Mouse (Mus musculus): ENCODE measurements at regions not wholly inside any gene's neighbourhood (a gene's known extent, or its start where the extent isn't known, plus 50 kb on each side); places are given as distances from the start of the nearest gene placed in this dataset.
A peak's percentile ranks its signal among the peaks of the same experiment; 100 is the strongest.

DNA sequence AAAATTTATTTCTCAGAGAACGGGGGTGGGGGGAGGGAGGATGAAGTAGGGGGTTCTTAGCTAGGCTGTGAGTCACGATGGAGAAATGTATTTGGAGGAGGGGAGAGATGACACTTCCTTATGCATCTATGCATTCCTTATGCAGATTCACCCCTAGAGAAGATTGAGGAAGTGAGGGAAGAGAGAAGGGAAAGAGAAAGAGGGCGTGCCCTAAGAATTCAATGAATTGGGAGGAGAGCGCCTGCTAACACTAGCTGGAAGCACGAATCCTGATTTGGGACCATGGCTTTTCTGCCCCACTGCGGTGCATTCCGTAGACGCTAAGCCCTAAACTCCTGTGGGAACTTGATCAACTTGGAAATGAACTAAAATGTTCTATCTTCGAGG lies 56.1 kb downstream of the Foxi3 start:
- DNase-seq: no peak

DNA sequence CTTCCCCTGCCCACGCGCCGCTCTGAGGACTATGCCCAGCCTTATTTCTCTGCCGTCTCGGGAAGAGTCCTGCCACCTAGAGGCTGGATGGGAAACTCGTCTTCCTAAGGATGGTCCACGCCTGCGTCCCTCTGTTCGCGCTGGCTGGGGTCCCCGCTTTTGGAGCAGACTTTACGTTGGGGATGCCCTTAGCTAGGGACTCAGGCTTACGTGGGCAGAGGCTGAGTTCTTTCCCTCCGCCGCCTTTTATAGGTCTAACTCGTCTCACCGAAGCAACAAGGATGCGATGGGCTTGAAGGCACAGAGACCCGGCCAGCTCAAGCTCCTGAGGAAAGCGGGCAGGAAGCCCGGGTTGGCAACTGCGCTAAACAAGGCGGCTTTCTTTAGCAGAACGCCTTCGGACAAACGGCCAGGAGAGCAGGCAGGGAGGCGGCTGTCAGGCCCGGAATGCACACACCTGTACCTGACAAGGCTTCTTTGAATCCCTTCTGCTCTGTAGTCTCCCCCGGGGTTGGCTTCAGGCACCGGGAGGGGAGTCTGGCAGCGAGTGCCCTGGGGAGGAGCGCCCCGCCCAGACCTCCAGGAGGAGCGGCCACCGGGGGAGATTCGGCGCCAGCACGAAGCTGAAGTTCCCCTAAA lies 56.6 kb downstream of the Foxi3 start:
- DNase-seq: peak; percentile 28

DNA sequence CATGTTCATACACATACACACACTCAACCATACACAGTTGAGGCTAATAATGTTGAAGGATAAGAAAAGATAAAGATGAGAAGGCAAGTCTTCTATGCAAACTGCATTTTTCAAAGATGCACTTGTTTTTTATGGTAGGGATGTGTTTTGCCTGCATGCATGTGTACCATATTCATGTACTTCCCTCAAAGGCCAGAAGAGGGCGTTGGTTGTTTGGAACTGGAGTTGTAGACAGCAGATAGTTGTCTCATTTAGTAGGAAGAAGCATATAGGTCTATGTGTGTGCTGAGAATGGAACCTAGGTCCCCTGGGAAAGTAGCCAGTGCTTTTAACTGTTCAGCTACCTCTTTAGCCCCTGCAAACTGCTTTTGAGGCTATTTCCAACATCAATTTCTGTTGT lies 60.1 kb downstream of the Foxi3 start:
- no peak for DNase-seq

DNA sequence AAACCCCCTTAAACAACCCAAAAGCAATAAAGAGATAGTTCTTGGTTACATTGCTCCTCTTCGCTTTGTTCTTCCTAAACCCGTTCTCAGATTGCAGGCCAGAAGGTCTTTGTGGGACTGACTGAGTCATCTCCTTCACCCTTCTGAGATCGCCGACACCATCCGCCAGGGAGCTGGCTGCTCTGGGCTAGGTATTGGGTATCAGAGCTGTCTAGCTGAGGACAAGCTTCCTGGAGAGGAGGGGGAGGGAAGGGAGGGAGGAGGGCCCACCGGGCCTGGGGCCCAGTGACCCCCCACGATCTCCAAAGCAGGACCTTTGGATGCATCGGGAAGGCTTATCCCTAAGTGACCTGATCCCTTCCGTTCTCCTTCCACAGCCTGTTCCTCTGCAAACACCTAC lies 65.0 kb downstream of the Foxi3 start:
- DNase-seq: no peak

DNA sequence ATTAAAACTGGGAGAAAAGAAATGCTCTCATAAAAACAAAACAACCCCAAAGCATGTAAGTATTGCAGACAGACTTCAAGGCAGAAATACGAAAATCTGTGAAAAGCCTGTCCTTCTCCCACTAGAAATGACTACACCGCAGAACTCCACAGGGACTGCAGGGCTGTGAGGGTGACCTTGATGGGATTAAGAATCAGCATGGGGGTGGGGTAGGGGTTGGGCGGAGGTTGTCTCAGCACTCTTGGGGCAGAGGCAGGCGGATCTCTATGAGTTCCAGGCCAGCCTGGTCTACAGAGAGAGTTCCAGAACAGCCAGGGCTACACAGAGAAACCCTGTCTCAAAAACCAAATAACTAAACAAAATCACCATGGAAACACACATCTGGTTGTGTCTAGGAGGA lies 69.1 kb downstream of the Foxi3 start:
- DNase-seq: no peak

DNA sequence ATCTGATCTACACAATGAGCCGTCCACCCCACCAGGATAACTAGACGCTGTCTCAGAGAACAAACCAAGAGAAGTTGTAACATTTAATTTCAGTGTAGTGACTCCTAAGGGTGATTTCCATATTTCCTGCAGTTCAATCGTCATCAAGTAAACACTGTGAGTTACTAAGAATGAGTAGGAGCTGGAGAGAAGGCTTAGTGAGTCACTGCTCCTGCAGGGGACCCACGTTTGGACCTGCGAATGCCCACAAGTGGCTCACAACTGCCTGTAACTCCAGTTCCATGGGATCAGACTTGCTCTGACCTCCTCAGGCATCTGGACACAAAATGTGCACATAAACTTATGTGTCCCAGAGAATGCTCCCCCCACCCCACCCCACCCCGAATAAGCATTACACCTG lies 73.3 kb downstream of the Foxi3 start:
- DNase-seq: no peak

DNA sequence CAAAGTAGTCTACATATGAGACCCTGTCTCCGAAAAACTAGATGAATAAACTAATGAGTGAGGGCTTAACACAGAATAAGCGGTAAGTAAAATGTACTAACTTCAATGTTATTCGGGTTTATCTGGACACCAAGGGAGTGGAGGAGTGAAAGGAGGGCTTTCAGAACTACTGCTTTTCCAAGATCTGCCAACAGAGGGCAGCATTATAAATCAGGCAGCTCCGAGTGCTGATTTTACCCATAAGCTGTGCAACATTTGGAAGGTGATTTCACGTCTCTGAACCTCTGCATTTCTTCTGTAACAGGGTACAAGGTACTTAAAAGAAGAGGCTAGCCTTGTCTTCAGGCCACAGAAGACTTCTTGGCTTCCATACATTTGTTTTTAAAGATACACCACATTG lies 74.2 kb downstream of the Foxi3 start:
- peak; percentile 15 for DNase-seq

DNA sequence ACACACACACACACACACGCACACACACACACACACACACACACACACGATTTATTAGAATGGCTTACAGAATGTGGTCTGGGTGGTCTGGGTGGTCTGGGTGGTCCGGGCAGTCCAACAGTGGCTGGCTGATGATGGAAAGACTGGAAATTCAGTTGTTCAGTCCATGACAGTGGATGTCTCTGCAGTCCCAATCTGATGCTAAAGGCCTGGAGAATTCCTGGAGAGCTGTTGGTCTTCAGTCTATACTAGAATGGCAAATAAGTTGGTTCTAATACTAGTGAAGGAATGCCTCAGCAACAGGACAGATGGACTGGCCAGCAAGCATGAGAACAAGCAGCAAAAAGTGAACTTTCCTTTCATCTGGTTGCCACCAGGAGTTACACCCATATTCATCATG lies 87.9 kb downstream of the Foxi3 start:
- DNase-seq: no peak

DNA sequence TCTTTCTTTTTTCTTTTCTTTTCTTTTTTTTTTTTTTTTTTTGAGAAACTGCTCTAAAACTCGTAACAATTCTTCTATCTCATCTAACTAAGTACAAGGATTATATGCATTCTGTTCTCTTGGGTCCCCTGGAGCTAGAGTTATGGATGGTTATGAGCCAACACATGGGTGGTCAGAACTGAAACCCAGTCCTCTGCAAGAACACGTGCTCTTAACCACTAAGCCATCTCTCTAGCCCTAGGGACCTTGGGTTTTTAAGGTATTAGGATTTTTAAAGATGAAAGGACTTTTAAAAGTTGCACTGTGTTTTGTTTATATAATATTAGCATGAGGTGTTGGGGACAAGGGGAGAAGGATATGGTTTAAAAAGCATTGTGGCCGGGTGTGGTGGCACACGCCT lies 88.9 kb downstream of the Foxi3 start:
- DNase-seq: no peak

DNA sequence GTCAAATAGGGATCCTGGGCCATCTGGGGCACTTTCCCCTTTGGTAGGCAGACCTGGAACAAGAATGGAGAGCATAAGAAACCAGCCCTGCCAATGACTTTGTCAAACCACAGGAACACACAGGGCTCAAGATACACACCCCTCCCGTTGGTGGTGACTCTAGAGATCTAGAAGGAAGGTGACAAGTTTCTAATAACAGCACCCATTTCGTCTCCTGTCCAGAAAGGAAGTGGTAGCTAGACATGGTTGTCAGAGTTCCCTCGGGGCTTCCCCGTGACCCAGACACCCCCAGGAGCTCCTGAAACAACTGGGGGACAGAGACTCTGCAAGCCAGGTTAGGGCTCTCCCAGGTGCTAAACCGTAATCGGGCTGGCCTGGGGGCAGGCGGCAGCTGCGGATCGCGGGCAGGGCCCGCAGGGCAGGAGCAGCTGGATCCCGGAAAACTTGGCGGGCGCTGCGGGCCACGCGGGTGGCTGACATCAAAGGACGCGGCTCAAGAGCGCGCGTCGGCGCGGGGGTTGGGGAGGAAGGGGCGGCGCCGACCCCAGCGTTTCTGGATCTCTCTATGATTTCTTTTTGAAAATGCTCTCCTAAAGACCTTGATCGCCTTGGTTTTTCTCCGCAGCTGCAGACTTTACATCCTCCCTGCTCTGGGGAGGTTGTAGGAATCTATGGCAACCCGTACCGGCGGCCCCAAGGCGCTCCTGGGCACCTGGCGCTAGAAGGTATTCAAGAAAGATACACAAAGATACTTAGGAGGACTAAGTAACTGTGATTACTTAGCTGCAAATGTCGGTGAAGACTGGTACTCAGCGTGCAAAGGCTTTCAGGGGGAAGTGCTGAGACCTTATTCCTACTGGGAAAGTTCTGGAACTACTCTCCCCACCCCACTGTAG lies 92.1 kb downstream of the Foxi3 start:
- peak; percentile 34 for DNase-seq

DNA sequence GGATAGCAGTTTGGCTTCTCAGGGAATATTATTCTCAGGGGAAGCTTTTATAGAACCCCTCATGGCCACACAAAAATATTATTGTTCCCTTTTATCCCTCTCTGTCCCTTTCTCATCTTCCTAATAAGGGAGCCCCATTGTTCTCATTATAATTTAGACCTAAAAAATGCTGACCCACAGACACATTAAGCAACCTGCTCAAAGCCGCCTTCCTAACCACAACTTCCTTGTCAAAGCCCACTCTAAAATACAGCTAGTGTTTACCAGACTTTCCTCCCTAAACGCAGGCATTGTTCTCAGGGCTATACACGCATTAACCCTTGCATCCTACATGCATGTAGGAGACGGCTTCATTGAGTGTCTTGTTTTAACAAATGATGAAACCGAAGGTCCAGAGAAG lies 93.9 kb downstream of the Foxi3 start:
- no peak for DNase-seq

DNA sequence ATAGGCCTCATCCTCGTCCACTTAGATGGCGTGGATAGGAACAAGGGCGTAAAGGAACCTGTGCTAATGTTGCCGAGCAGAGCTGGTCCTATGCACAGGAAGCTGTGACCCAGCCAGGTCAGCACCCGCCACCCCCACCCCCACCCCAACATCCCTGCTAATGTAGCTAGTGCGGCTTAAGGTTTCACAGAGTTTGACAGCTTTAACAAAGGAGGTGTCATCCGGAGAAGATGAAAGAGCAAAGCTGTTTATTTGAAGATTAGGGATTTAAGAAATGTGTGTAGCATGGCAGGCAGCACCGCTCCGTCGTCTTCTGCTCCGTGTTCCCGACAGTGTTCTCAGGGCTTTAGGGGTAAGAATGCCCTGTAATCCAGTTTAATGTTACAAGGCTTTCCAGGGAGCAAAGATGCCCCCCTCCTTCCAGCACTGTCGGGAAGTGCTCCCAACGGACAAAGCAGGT lies 93.5 kb downstream of the Thnsl2 start:
- no peak for DNase-seq

DNA sequence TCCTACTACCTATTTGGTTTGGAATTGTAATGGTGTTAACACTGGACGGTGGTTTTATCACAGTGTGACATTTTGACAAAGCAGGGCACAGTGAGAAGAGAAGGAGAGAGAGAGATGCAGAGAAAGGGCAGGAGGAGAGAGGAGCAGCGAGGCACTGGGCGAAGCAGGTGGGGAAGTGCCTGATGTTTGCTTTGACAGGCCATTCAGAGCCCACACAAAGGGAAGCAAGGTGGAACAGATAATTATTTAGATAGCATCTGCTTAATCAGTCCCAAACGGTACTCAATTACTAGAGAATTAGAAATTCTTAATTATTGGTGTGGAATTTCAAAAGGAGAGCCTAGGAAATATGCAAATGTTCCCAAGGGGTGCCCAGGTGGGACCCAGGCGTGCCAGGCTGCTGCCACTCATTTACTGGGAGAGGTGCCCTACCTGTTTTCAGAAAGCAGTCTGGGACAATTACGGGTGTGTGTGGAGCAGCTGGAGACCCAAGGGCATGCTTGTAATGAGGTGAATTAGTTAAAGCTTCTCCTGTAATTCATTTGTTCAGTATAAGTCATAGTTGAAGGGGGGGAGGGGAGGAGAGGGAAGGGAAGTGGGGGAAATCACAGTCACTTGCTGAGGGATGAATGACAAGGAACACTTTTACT lies 86.9 kb downstream of the Thnsl2 start:
- no peak for DNase-seq

DNA sequence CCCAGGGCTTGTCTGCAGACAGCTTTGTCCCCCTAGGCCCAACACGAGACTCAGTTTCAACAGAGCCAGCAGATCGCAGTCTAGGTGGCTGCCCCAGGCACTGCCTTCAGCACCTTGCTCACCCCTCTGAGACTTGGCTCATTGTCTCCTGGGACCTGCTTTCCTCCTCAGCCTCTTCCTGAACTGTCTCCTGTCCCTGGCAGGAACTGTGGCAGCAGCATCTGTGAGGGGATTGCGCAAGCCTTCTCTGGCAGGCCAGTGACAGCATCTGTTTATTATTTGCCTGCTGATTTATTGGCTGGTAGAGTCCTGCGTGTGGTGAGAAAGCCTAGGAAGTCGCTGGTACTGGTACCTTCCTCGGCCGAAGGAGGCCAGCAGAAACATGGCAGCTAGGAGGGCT lies 84.1 kb downstream of the Thnsl2 start:
- DNase-seq: no peak

DNA sequence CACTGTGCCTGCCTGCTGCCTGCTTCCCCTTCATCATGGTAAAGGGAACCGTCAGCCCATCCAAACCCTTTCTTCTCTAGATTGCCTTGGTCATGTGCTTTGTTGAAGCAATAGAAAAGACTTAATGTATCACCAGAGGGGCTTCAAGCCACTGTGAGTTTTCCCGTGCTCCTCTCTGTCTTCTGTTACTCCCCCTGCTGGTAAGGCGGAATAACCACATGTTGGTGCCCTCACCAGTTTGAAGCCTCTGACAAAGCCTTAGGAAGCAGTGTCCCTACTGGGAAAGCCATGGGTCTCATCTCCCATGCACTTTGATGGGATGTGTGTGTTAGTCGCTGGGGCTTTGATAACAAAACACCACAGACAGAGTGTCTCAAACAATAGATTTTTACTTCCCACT lies 81.3 kb downstream of the Thnsl2 start:
- no peak for DNase-seq

DNA sequence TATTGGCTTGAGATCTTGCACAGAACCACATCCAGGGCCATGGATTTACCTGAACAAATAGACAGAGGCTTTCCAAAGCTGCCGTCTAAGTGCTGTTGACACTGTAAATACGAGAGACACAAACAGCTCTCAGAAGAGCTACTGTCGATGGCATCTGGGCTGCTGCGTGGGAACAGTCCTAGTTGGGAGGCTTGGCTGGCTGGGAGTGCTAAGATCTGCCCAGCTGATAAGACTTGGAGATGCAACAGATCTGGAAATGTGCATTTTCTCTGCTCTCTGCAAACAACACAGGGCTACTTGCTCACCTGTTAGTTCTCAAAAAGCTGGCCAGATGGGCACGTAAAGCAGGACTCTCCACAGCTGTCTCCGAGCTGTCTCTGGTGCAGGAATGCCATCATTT lies 78.8 kb downstream of the Thnsl2 start:
- no peak for DNase-seq

DNA sequence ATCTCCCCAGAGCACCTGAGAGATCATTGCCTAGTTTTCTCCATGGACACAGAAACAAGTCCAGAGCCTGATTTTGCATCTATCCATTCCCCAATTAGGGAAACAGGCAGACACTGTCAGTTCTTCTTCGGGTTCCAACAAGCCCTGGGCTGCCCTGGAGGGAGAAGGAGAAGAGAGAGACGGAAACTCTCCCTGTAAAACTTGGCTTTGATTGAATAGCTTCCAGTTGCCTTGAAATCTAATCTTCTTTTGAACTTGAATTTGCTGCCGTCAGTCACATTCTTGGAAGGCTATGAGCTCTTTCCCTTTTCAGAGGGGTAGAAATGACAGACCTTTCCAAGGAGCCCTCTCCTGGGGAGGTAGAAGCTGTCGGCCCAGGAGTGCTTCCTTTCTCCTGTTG lies 75.0 kb downstream of the Thnsl2 start:
- no peak for DNase-seq

DNA sequence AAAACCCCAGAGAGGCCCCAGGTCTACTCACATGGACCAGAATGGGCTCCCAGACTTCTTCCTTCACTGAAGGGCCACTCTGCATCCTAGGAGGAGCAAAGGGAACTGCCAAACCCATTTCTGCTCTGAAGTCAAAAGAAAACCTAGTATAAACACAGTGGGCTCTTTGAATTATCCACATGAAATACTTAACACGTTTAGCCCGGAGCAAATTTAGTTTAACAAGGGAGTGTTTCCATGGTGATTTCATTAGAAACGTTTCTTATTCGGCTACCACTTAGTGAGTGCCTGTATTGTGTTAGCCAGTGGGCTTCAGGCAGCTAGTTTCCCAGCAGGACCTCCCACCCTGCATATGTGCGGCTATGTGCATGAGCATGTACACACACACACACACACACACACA lies 69.4 kb downstream of the Thnsl2 start:
- no peak for DNase-seq

All from heart, postnatal 4 days (tissue).